Mouse (Mus musculus) T-helper 2 cell (primary cell): ENCODE results near the gene Hip1r.

ENCODE experiments used
- in situ Hi-C: fragments of 300-600 bp; cut with MboI, MseI; formaldehyde crosslinking; loops from one replicate; pipeline ENCODE4 v1.15.1; 2025; ENCODE audit warnings: high pct_unique_total_duplicates

Hip1r gene

DNA sequence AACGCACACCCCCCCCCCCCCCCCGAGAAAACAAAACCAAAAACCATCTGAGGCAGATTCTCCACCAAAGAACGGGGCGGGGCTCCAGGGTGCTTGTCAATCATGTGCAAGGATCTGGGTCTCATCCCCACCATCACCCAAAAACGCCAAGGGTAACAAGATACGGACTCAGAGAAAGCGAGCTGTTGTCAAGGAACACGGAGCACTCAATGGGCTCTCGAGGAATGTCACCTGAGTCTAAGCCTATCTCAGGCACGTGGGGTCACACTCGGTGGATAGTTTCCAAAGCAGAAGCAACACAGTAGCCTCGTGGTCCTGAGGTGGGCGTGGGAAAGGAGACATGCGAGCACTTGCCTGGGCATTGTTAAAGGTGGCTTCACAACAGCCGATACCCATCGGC lies 40.3 kb downstream of the Hip1r start:
- in situ Hi-C loops, result no loop called here

DNA sequence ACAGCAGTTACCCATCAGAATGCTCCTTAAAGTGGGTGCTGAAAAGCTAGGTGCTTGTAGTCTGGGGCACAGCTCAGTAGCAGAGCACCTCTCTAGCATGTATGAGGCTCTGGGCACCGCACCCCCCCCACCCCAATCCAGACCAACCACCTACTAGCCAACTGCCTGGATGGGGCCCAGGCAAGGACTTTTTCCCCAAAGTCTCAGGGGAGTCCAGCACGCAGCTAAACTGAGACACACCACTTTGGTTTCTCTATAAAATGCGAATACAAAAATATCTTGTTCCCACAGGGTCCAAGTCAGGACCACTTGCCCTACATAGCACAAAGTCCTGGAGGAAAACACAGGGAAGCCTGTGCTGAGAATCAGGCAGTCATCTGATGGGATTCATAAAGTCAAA lies 40.8 kb downstream of the Hip1r start:
- in situ Hi-C loops, result no loop called here

DNA sequence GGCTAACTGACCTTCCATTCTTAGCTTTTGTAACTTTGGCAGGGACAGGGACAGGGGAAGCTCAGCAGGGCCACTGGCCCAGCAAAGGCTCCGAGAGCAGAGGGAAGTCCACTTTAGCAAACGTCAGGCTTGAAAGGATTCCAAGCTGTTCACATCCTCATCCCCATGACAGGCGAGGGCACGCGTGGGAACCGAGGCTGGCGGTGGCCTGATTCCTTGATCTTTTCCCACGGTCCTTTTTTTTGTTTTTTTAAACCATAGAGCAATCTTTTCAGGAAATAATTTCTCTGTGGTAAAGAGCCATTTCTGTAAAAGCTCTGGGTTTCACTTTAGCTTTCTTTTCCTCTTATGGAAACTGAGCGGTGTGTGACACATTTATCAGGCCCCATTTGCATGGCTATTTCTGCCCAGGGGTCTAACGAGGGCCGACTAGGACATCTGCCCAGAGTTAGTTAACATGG lies 41.4 kb downstream of the Hip1r start:
- in situ Hi-C loops, result no loop called here

GRCm38 (mm10) chr5:124015727-124016126 lies 42.3 kb downstream of the Hip1r start:
- in situ Hi-C loops, result no loop called here

GRCm38 (mm10) chr5:124016291-124016821 lies 42.9 kb downstream of the Hip1r start:
- in situ Hi-C loops, result no loop called here

DNA sequence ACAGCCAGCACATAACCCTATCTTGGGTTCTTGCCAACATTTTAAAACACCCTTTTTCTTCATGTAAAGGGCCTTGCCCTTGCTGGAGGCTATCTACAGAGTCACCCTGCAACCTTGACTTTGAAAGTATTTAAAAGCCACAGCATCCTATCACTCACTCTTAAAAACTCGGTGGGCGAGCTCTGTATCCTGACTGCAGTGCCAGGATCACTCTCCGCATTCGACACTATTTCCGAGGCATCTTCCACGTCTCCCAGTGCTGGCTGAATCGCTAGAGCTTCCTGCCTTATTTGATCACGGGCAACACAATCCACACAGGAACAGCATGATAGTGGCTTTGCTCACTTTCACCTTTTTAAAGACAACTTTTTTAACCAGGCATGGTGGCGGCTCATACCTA lies 44.5 kb downstream of the Hip1r start:
- in situ Hi-C loops, result no loop called here

- in situ Hi-C loops, result no loop called here
Measured at GRCm38 (mm10) chr5:124018651-124019050, 45.2 kb downstream of the Hip1r start.

GRCm38 (mm10) chr5:124019348-124020216 lies 46.2 kb downstream of the Hip1r start:
- in situ Hi-C loops, result no loop called here

DNA sequence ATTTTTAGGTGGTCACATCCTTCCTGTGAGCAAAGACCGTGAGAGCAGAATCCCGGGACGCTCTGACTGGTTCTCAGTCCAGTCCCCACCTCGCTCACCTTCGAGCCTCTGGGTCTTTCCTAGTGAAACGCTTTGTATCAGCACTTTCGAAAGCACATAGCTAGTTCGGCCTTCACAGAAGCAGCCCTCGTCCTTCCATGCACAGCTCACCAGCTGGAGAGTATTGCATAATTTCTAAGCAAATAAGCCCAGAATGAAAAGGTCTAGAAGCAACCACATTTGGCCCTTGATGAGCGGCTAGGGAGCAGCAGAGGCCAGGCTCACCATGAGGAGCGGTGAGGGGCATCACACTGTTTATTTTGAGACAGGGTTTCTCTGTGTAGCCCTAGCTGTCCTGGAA lies 47.7 kb downstream of the Hip1r start:
- in situ Hi-C loops, result no loop called here

DNA sequence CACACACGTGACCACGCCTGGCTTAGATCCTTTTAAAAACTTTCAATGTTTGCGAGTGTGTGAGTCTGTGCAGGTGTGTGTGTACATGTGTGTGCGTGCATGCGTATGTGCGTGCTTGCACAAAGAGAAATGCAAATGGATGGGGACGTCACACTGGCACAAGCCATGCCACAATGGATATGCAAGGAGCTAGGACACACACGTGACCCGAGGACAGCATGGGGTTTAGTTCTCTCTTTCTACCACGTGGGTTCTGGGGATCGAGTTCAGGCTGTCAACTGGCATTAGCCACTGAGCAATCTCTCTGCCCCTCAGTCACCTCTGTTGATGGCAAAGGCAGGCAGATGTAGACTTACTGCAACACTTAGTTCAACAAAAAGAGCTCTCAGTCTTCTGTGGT lies 48.3 kb downstream of the Hip1r start:
- in situ Hi-C loops, result no loop called here

DNA sequence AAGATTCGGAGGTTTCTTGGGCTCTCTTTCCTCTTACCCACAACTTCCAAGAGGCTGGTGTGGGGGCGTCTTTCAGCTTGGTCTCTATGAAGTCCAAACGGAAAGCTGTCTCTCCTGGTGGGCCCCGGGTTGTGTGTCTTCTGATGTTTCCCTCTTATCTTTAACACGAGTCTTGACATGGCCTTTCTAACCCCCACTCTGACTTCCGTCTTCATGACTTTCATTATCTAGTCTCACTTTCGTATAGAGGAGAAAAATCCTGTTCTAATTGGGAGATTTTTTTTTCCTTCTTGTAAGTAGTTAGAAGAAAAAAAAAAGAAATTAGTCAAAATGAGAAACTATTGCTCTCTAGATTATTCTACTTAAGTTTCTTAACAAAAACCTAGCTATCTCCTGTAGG lies 48.9 kb downstream of the Hip1r start:
- in situ Hi-C loops, result no loop called here

DNA sequence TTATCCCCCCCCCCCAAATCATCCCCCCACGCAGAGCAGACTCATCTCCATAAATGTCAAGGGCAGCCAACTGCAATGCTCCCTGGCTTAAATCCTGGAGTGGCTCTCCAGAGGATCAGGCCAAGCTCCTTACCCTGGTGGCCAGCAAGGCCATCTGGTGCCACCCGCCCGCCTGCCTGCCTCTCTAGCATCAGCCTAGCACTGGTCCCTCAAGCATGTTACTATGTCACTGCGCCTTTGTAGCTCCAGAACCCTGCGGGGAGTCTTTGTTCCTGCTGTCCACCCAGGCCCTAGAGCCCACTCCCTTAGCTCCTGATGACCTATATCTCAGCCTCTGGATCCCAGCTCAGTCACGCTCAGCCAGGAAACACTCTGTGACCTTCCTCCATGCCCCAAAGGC lies 51.2 kb downstream of the Hip1r start:
- in situ Hi-C loops, result no loop called here

DNA sequence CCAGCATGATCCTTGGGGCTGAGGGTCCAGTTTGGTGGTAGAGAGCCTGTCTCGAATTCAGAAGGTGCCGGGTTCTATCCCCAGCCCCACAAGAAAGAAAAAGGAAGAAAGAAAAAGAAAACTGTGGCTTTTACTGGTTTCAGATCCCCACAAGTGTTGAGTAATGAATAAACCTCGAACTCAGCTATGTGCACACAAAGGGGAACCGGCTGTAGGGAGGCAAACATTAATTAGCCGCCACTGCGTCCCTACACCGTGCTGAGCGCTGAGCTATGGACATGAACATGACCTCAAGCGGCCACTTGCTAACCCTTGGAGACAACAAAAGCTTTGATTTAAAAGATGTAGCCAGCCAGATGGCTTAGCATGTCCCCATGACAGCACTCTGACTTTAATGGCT lies 51.7 kb downstream of the Hip1r start:
- in situ Hi-C loops, result no loop called here

GRCm38 (mm10) chr5:124025587-124026441 lies 52.4 kb downstream of the Hip1r start:
- in situ Hi-C loops, result no loop called here

DNA sequence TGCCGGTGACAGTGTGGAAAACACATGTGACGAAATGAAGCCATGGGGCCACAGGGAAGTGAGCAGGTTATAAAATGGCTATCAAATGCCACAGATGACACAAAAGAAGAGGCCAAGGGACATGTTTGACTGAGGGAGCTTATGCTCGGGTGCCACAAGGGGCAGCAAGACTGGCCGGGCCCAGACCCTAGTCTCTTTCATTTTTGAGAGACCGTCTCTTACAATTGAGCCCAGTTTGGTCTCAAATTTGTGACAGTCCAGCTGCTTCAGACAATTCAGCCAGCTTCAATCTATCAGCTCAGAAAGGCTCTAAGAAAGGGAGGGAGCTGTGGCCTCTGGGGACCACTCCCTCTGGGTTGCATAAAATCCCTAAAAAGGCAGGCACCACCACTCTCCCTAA lies 53.1 kb downstream of the Hip1r start:
- in situ Hi-C loops, result no loop called here

GRCm38 (mm10) chr5:124027702-124028470 lies 54.5 kb downstream of the Hip1r start:
- in situ Hi-C loops, result no loop called here

GRCm38 (mm10) chr5:124028680-124029079 lies 55.3 kb downstream of the Hip1r start:
- in situ Hi-C loops, result no loop called here

- in situ Hi-C loops, result loop anchor here (5.0 kb wide), 1 partner anchor 48 kb away; no protein-coding TSS in a partner anchor
Measured at GRCm38 (mm10) chr5:124029220-124030035, 56.0 kb downstream of the Hip1r start.

GRCm38 (mm10) chr5:124030386-124031067 lies 57.1 kb downstream of the Hip1r start:
- in situ Hi-C loops, result loop anchor here (5.0 kb wide), 1 partner anchor 47 kb away; no protein-coding TSS in a partner anchor
